Mouse (Mus musculus) spleen, postnatal 36 days (tissue): ENCODE data around the gene Lax1.

Experiments used
- DNase-seq, 2 experiments: peaks; one replicate each; pipeline ENCODE4 v3.0.0; 2022; ENCODE audit warnings: low spot score in 2 of 2, mixed read lengths in 1 of 2

Lax1 gene

DNA sequence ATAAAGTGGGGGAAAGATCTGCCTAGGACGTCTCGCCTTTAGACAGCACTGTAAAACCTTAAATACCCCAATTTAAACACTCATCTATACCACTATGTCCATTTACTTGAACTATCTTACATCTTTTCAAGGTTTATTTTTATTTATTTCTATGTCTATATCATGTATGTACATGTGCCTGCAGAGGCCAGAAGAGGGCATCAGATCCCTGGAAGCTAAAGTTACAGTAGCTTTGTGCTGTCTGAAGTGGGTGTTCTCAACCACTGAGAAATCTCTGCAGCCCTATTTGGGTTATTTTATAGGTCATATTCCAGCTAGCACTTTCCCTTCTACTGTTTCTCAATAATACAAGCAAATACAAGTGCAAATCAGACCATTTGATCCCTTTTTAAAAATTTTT lies 57.7 kb downstream of the Lax1 start:
- no peak for DNase-seq
